Mouse (Mus musculus): ENCODE results near the gene Inhbc.

The Inhbc gene

DNA sequence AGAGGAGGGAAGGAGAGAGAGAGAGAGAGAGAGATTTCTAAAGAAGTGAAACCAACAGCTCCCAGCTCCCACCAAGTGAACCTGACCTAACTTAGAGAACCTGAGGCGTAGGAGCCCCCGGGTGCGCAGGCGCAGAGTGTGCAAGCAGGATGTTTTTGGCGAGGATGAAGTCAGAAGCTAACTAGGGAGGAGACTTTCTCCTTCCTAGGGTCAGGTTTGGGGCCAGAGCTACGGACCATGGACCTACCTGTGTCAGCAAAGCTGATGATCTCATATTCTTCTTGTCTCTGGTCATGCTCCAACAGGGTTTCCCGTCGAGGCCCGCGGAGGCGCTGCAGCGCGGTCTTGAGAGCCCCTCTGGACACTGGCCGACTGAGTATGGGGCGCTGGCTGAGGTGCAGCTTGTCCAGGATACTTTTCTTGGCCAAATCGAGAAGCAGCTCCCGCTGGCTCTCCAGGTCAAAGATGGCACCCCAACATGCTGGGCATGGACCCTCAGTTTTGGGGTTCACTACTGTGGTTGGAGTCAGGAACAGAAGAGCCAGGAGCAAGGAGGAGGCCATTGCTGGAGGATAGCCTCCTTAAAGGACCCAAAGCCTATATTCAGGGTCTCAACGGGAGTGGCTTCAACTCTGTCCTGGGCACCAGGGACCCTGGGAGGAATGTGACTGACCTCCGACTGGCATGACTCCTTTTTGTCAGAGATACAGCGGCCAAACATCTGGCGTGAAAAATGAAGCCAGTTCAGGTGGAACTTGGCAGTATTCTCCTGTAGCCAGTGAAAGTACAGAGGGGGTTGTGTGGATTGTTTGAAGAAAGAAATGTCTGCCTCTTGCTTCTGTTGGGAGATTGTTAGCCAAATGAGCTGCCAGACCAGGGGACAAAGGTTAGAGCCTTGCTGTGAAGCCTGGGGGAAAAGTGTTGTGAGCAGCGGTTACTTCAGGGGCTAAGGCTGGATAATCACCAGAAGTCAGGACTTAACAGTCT is at the start of gene Inhbc:
Gene Inhbc, minus strand, starts transcription at position 598 of the 987 bp plus-strand sequence.
- DNase-seq, result no peak

GRCm38 (mm10) chr10:127414141-127414540 is 43.9 kb upstream of the Inhbc start:
- DNase-seq, result no peak

DNA sequence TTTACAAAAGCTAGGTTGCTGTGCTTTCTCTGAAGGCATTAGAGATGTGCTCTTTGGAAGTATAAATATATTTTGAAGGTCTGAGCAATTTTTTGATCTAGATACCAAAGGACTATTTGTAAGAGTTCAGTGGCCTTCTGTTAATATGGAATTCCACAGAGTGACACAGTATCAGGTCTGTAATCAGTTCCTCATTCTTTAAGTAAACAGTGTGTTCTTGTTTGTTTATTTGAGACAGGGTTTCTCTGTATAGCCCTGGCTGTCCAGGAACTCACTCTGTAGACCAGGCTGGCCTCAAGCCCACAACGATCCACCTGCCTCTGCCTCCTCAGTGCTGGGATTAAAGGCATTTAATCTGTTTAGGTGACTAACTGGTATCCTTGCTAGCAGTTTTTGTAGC is 43.4 kb upstream of the Inhbc start:
- no peak for DNase-seq

DNA sequence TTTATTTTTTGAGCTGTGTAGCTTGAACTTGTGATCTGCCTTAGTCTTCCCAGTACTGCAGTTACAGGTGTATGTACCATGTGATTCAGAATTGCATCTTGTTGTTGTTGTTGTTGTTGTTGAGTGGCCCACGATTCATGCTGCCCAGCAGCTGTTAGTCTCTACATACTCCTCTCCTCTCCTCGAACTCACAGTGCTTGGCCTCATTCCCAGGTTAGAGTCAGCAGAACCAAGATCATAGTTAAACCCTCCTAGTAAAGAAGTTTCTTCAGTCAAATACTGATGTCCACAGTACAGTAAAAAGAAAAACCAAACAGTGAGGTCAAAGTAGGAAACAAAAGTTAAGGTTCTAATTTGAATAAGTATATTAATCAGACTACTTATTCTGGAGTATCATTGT is 42.5 kb upstream of the Inhbc start:
- no peak for DNase-seq

GRCm38 (mm10) chr10:127412101-127412500 is 41.9 kb upstream of the Inhbc start:
- no peak for DNase-seq

- peak; percentile 12 for DNase-seq
Observed at GRCm38 (mm10) chr10:127407391-127407790, 37.2 kb upstream of the Inhbc start.

DNA sequence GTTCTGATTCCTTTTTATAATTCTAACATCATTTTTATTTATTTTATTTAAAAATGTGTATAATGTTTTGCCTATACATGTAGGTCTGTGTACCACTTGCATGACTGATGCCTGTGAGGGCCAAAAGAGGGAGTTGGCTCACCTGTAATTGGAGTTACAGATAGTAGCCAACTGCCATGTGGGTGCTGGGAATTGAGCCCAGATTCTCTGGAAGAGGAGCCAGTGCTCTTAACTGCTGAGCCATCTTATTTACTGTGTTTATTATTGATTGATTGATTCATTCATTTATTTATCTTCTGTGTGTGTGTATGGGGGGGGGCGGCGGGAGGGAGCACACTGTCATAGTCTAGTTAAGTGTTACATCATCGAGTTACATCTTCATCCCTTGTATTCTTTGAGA is 34.5 kb upstream of the Inhbc start:
- DNase-seq, result no peak

DNA sequence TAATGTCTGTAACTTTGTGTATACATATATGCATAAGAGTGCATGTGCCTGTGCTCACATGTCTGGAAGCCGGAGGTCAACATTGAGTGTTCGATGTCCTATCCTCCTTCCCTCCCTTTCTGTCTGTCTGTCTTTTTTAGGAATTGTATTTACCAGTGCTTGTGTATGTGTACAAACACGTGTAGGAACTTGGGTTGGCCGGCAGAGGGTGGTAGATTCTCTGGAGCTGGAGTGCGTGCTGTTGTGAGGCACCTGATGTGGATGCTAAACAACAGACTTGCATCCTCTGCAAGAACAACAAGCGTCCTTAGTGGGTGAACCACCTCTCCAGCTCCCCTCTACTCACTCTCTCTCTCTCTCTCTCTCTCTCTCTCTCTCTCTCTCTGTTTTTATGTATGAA is 21.5 kb upstream of the Inhbc start:
- no peak for DNase-seq

DNA sequence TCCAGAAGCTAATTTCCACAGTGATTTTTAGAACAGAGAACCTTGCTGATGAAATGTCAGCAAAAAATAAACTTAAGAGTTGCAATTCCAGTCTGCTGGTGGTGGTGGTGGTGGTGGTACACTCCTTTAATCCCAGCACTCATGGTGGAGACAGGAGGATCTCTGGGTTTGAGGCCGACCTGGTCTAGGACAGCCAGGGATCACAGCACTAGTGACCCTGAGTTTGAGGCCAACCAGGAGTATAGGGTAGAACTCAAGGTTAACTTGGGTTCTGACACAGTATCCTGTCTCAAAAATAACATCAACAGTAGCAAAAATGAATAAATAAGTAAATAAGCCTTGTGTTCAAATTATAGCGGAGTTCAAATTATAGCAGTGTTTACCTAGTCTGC is 11.5 kb upstream of the Inhbc start:
- DNase-seq, result no peak

GRCm38 (mm10) chr10:127380767-127381742 is 10.8 kb upstream of the Inhbc start:
- peak; percentile 49 for DNase-seq

DNA sequence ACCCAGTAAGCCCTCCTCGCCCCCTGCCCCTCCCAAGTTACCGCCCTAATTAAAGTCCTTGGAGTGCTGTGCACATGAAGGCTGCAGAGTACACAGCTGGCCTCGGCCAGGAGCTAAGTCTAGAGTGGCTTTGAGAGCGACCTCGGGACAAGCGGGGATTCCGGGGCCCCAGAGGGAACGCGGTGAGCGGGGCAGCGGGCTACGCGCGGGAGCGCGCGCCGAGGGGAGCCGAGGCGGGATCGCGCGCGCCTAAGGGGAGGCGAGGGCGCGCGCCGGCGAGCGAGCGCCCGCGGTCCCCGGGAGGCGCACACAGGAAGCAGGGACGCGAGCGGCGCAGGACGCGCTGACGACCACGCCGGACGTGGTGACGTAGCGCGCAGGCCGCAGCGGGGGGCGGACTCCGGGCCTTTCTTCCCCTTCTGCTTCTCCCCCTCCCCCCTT is 10.0 kb upstream of the Inhbc start, which contains the start of gene R3hdm2:
Gene R3hdm2, plus strand, starts transcription at position 77 of the 441 bp plus-strand sequence.
- DNase-seq, result peak; percentile 90

- no peak for DNase-seq
Observed at GRCm38 (mm10) chr10:127379654-127380053, 9.4 kb upstream of the Inhbc start.

- DNase-seq, result no peak
Observed at GRCm38 (mm10) chr10:127377700-127378099, 7.5 kb upstream of the Inhbc start.

GRCm38 (mm10) chr10:127371023-127371422 is 792 bp upstream of the Inhbc start:
- no peak for DNase-seq

DNA sequence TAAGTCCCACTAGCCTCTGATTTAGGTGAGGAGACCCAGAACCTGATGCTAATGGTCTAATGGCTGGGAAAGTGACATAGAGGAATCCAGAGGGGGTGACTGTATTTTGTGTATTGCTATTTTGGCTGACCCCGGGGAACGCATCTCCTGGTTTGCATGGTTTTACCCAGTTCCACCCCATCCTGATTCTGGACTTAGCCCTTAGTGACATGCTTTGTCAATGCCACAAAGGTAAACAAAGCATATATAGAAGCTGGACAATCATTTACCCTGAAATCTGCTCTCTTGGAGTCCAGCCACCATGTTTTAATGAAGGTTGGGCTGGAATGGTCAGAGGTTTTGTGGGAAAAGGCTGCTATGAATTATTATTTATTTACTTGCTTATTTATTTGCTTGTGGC is 2.0 kb downstream of the Inhbc start:
- no peak for DNase-seq

- DNase-seq, result no peak
Observed at GRCm38 (mm10) chr10:127367116-127367515, 3.1 kb downstream of the Inhbc start.

GRCm38 (mm10) chr10:127360714-127361113 is 9.5 kb downstream of the Inhbc start:
- no peak for DNase-seq

GRCm38 (mm10) chr10:127355336-127355735 is 14.9 kb downstream of the Inhbc start:
- DNase-seq, result no peak

GRCm38 (mm10) chr10:127353909-127354895 is 16.0 kb downstream of the Inhbc start, which contains the start of gene Inhbe:
TSS of gene Inhbe (minus strand) at chr10:127354411.
- DNase-seq, result no peak

DNA sequence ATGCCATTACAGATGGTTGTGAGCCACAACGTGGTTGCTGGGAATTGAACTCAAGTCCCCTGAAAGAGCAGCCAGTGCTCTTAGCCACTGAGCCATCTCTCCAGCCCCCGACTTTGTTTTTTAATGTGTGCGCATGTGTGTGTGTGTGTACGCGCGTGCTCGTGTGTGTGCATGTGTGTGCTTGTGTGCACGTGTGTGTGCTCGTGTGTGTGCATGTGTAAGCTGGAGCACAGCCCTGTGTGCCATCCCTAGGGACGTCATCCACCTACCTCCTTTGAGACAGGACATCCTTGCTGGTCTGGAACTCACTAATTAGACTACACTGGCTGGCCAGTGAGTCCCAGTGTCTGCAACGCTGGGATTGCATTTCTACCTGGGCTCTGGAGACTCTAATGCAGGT is 17.5 kb downstream of the Inhbc start:
- no peak for DNase-seq

DNA sequence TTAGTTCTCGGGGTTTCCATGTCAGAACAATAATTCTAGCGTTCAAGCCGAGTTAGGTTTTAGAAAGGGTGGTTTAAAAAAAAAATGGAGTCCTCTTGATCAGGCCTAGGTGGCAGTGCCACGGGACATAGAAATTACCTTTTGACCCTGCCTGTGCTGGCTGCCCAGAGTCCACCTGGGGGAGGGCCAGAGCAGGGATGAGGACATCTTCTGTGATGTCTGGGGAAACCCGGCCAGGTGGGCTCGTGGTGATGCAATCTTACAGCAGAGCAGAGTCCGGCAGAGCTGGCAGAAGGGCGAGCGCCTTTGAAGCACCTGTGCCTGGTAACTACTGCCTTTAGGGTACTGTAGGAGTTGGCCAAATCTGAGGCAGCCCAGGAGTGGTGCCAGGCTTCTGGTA is 18.0 kb downstream of the Inhbc start:
- peak; percentile 36 for DNase-seq

- DNase-seq, result no peak
Observed at GRCm38 (mm10) chr10:127351719-127352118, 18.5 kb downstream of the Inhbc start.
